Mouse (Mus musculus) brain, embryonic 14.5 days (tissue): ENCODE results near the gene Eepd1. TPM values are rescaled to one million over a fixed set of nuclear protein-coding genes. Genes with fewer than 3 reads are reported as not detected.
A peak's percentile ranks its signal among the peaks of the same experiment; 100 is the strongest.

Source experiments
- DNase-seq: peaks from one replicate; pipeline ENCODE4 v3.0.0-alpha.2; 2011; ENCODE audit warnings: low read depth
- CTCF ChIP-seq: fragments of 200-500 bp; IDR thresholded peaks from 2 replicates; pipeline ENCODE4 v1.5.1; 2012; ENCODE audit warnings: inconsistent platforms, mild to moderate bottlenecking, moderate library complexity, borderline replicate concordance; ENCODE audit not compliant: insufficient read depth, insufficient read length; ENCODE audit errors: extremely low read depth
- POLR2A ChIP-seq: fragments of 200-500 bp; IDR thresholded peaks from 2 replicates; pipeline ENCODE4 v1.6.1; 2012; ENCODE audit warnings: mild to moderate bottlenecking, inconsistent platforms, borderline replicate concordance; ENCODE audit not compliant: poor library complexity, insufficient read depth, insufficient read length, severe bottlenecking; ENCODE audit errors: extremely low read depth
- polyA plus RNA-seq: library from polyadenylated mRNA; depleted of rRNA; stranded (reverse); fragments of >200 nt; gene quantifications from 2 replicates; pipeline ENCODE4 v1.2.3, GENCODE M21; 2012; rRNA removed

Gene Eepd1
- polyA plus RNA-seq, 1 experiment: 5.3 TPM

DNA sequence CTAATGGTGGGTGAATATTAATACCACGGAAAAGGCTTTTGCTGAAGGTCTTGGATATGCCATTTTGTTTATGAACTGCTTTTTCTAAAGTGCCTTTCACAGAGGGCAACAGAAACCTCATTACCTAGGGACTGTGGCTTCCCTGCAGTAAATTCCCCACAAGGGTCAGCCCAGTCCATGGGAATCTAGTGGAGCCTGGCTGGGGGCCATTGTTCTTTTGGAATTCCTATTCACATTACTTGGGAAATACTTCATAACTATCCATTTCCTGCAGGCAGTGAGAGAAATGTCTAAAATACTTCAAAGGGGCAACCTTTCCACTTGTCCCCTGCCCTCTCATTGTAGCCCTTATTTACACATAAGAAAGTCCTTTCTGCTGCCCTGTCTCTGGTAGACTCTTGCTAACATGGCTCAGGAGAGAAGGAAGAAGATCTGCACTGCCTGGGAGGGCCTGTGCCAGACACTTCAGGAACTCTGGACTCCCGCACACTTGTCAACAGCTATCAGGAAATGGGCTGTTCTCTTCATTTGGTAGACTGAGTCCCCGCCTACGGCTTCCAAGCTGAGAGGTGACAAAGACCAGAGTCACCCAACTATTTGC lies 111.1 kb downstream of the Eepd1 start:
- DNase-seq: no peak
- TF ChIP-seq CTCF: no peak
- no peak for TF ChIP-seq POLR2A

DNA sequence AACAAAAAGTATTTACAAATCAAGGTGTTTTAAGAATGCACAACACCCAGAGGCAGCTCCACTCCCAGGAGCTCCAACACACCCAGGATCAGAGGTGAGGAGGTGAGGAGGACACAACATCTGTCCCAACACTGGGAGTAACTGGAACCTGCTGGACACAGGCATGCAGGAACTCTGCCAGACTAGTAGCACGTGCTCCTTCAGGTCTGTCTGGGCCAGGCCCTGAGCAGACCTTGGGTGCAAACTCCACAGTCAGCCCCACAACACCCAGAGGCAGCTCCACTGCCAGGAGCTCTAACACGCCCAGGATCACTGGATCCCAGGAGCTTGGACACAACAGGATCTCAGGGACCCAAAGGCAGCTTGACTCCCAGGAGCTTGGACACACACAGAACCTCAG lies 143.4 kb downstream of the Eepd1 start:
- TF ChIP-seq CTCF (no peak), POLR2A (no peak)

DNA sequence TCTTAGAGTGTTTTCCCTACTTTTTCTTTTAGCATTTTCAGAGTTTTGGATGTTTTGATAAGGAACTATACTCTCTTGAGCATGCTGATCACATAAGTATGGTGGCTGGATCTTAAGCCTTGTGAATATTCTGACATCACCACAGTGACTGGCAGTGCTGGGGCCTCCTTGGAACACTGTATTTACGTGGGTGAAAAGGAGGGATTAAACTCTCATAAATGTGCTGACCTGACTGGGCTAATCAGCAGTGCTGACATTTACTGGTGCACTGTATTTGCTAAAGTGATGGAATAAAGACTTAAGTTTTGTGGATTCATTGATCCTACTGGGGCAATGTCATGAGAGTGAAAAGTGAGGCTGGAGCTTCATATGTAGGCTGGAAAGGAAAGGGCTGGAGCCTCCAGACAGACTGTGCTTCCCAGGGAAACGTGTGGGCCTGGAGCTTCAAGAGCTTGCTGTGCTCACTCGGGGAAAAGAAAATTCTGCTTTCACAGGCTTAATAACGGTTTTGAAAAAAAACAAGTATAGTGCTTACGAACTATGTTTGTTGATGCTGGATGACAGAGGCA lies 148.3 kb downstream of the Eepd1 start:
- TF ChIP-seq POLR2A: no peak
- no peak for TF ChIP-seq CTCF
- peak; percentile 71 for DNase-seq

More for the DNA sequence above, 143.4 kb downstream of the Eepd1 start:
- no peak for DNase-seq

Other genes starting within 250 kb of the Eepd1 start
- gene Sept7, start 229.1 kb upstream of the Eepd1 start, polyA plus RNA-seq: 82.5 and 112 TPM in 2 replicates